Mouse (Mus musculus) hindbrain, embryonic 13.5 days (tissue): Measurements from ENCODE around the gene Slc4a3. TPM values are rescaled to one million over a fixed set of nuclear protein-coding genes. Genes with fewer than 3 reads are reported as not detected.
A peak's percentile ranks its signal among the peaks of the same experiment; 100 is the strongest.

Experiments
- ATAC-seq: fragments of 200-750 bp; cut with Nextera tagmentation; 2 replicates; pipeline ENCODE4 v1.8.0; 2017; ENCODE audit warnings: moderate TSS enrichment; ENCODE audit not compliant: low FRiP score
- H3K27ac ChIP-seq: fragments of 300-500 bp; sonication (generic); 2 replicates; pipeline ENCODE4 v1.5.1; 2015; ENCODE audit warnings: inconsistent platforms, mild to moderate bottlenecking, moderate library complexity
- H3K27me3 ChIP-seq: fragments of 300-500 bp; sonication (generic); 2 replicates; pipeline ENCODE4 v1.6.1; 2015; ENCODE audit warnings: mild to moderate bottlenecking, inconsistent platforms
- H3K36me3 ChIP-seq: fragments of 300-500 bp; sonication (generic); 2 replicates; pipeline ENCODE4 v1.6.1; 2015; ENCODE audit warnings: mild to moderate bottlenecking, inconsistent platforms
- H3K4me1 ChIP-seq: fragments of 300-500 bp; sonication (generic); replicated peaks from 2 replicates; pipeline ENCODE4 v1.6.1; 2015; ENCODE audit warnings: inconsistent platforms
- H3K4me2 ChIP-seq: fragments of 300-500 bp; sonication (generic); 2 replicates; pipeline ENCODE4 v1.6.1; 2015; ENCODE audit warnings: inconsistent platforms, mild to moderate bottlenecking, moderate library complexity
- H3K4me3 ChIP-seq: fragments of 300-500 bp; sonication (generic); 2 replicates; pipeline ENCODE4 v1.5.1; 2015; ENCODE audit warnings: mild to moderate bottlenecking, inconsistent platforms
- H3K9ac ChIP-seq: fragments of 300-500 bp; sonication (generic); 2 replicates; pipeline ENCODE4 v1.6.1; 2015; ENCODE audit warnings: mild to moderate bottlenecking, inconsistent platforms
- H3K9me3 ChIP-seq: fragments of 300-500 bp; sonication (generic); 2 replicates; pipeline ENCODE4 v1.6.1; 2016; ENCODE audit warnings: inconsistent platforms
- WGBS: fragments of 180-500 bp; shearing (Covaris S2); methylation state at CpG from one replicate; pipeline ENCODE4 v1.1.7; 2015; 5-methylcytosine and 5-hydroxymethylcytosine counted together
- polyA plus RNA-seq: library from polyadenylated mRNA; unstranded; fragments of >200 nt; fragmentation: Nextera tagmentation; extraction: Ambion mirVana; gene quantifications from 2 replicates; pipeline ENCODE4 v1.2.1, GENCODE M21; 2015

Gene Slc4a3
- polyA plus RNA-seq, 1 experiment from 2014 or later = 50.4 TPM

- H3K4me1 ChIP-seq = peaks cover 13% of the 10 kb centered on the region; the same call in 1 of the 2 replicates
- WGBS = 78% methylated on average over 6 of the region's 6 CpGs
- no peak overlapping the region for H3K9ac ChIP-seq
- H3K36me3 ChIP-seq = no peaks in the 10 kb centered on the region
- no peaks in the 10 kb centered on the region for H3K9me3 ChIP-seq
- H3K27me3 ChIP-seq = 0 out of 2 replicates have a peak, but pooled peaks cover 3% of the 10 kb centered on the region
- no peak for ATAC-seq
- H3K4me3 ChIP-seq = no peak overlapping the region
- no peak overlapping the region for H3K4me2 ChIP-seq
- H3K27ac ChIP-seq = no peak overlapping the region
Observed at GRCm38 (mm10) chr1:75570403-75570802, 24.3 kb downstream of the Slc4a3 start.

GRCm38 (mm10) chr1:75572776-75573175 is 26.7 kb downstream of the Slc4a3 start:
- ATAC-seq = no peak
- 66% methylated on average over 6 of the region's 6 CpGs for WGBS
- no peaks in the 10 kb centered on the region for H3K36me3 ChIP-seq
- 0 out of 2 replicates have a peak, but pooled peaks cover 3% of the 10 kb centered on the region for H3K27me3 ChIP-seq
- no peak overlapping the region for H3K27ac ChIP-seq
- no peaks in the 10 kb centered on the region for H3K9me3 ChIP-seq
- no peak overlapping the region for H3K4me3 ChIP-seq
- no peak overlapping the region for H3K9ac ChIP-seq
- H3K4me2 ChIP-seq = no peak overlapping the region
- H3K4me1 ChIP-seq = peaks cover 13% of the 10 kb centered on the region; the same call in 1 of the 2 replicates

- Histone ChIP-seq H3K4me2 (no peak overlapping the region), H3K4me3 (no peak overlapping the region), H3K27me3 (0 out of 2 replicates have a peak, but pooled peaks cover 3% of the 10 kb centered on the region), H3K9ac (no peak overlapping the region), H3K27ac (peak overlapping the region; percentile 55; the same call in 1 of the 2 replicates), H3K4me1 (peaks cover 13% of the 10 kb centered on the region; the same call in 1 of the 2 replicates), H3K9me3 (no peaks in the 10 kb centered on the region), H3K36me3 (no peaks in the 10 kb centered on the region)
- 89% methylated on average over 7 of the region's 7 CpGs for WGBS
- ATAC-seq = no peak
Observed at GRCm38 (mm10) chr1:75573715-75574114, 27.6 kb downstream of the Slc4a3 start.

- peak overlapping the region; percentile 55; the same call in 1 of the 2 replicates for H3K27ac ChIP-seq
- 0 out of 2 replicates have a peak, but pooled peaks cover 3% of the 10 kb centered on the region for H3K27me3 ChIP-seq
- peaks cover 13% of the 10 kb centered on the region; the same call in 1 of the 2 replicates for H3K4me1 ChIP-seq
- H3K36me3 ChIP-seq = no peaks in the 10 kb centered on the region
- H3K9me3 ChIP-seq = no peaks in the 10 kb centered on the region
- H3K9ac ChIP-seq = no peak overlapping the region
- no peak for ATAC-seq
- no peak overlapping the region for H3K4me3 ChIP-seq
- H3K4me2 ChIP-seq = no peak overlapping the region
- WGBS = 65% methylated on average over 17 of the region's 17 CpGs
Observed at GRCm38 (mm10) chr1:75574476-75575310, 28.6 kb downstream of the Slc4a3 start.

- no peak overlapping the region for H3K4me2 ChIP-seq
- H3K4me1 ChIP-seq = peaks cover 6% of the 10 kb centered on the region
- H3K27me3 ChIP-seq = no peaks in the 10 kb centered on the region
- H3K4me3 ChIP-seq = no peak overlapping the region
- ATAC-seq = no peak
- no peaks in the 10 kb centered on the region for H3K9me3 ChIP-seq
- H3K27ac ChIP-seq = peak overlapping the region; percentile 84
- H3K36me3 ChIP-seq = no peaks in the 10 kb centered on the region
- no peak overlapping the region for H3K9ac ChIP-seq
- WGBS = 29% methylated on average over 7 of the region's 7 CpGs
Observed at GRCm38 (mm10) chr1:75581936-75582624, 36.0 kb downstream of the Slc4a3 start.

- H3K4me1 ChIP-seq = peaks cover 6% of the 10 kb centered on the region
- H3K4me2 ChIP-seq = no peak overlapping the region
- no peak for ATAC-seq
- H3K27me3 ChIP-seq = no peaks in the 10 kb centered on the region
- peak overlapping the region; percentile 84 for H3K27ac ChIP-seq
- no peak overlapping the region for H3K9ac ChIP-seq
- WGBS = 53% methylated on average over 5 of the region's 5 CpGs
- no peaks in the 10 kb centered on the region for H3K9me3 ChIP-seq
- no peak overlapping the region for H3K4me3 ChIP-seq
- no peaks in the 10 kb centered on the region for H3K36me3 ChIP-seq
Observed at GRCm38 (mm10) chr1:75582625-75582956, 36.5 kb downstream of the Slc4a3 start.

GRCm38 (mm10) chr1:75583034-75583433 is 37.0 kb downstream of the Slc4a3 start:
- WGBS = 75% methylated on average over 10 of the region's 10 CpGs
- no peak for ATAC-seq

GRCm38 (mm10) chr1:75586791-75587190 is 40.7 kb downstream of the Slc4a3 start:
- H3K4me3 ChIP-seq = no peak overlapping the region
- H3K36me3 ChIP-seq = no peaks in the 10 kb centered on the region
- H3K4me1 ChIP-seq = peaks cover 14% of the 10 kb centered on the region
- WGBS = 95% methylated on average over 3 of the region's 3 CpGs
- ATAC-seq = no peak
- no peaks in the 10 kb centered on the region for H3K9me3 ChIP-seq
- H3K27ac ChIP-seq = no peak overlapping the region
- H3K4me2 ChIP-seq = no peak overlapping the region
- H3K27me3 ChIP-seq = 0 out of 2 replicates have a peak, but pooled peaks cover under 1% of the 10 kb centered on the region
- no peak overlapping the region for H3K9ac ChIP-seq

More at GRCm38 (mm10) chr1:75583034-75583433, 37.0 kb downstream of the Slc4a3 start:
- Histone ChIP-seq H3K9me3 (no peaks in the 10 kb centered on the region), H3K4me2 (no peak overlapping the region), H3K27me3 (no peaks in the 10 kb centered on the region), H3K4me1 (peaks cover 8% of the 10 kb centered on the region), H3K4me3 (no peak overlapping the region), H3K9ac (no peak overlapping the region), H3K36me3 (no peaks in the 10 kb centered on the region), H3K27ac (peak overlapping the region; percentile 84)

- Histone ChIP-seq H3K9me3 (no peaks in the 10 kb centered on the region), H3K4me1 (peaks cover 12% of the 10 kb centered on the region), H3K4me3 (no peak overlapping the region), H3K36me3 (no peaks in the 10 kb centered on the region), H3K27ac (no peak overlapping the region), H3K27me3 (0 out of 2 replicates have a peak, but pooled peaks cover 2% of the 10 kb centered on the region), H3K4me2 (no peak overlapping the region), H3K9ac (no peak overlapping the region)
- no peak for ATAC-seq
- 74% methylated on average over 12 of the region's 12 CpGs for WGBS
Observed at GRCm38 (mm10) chr1:75587738-75588719, 42.0 kb downstream of the Slc4a3 start.

GRCm38 (mm10) chr1:75588874-75589273 is 42.8 kb downstream of the Slc4a3 start:
- H3K9me3 ChIP-seq = no peaks in the 10 kb centered on the region
- no peak overlapping the region for H3K9ac ChIP-seq
- 0 out of 2 replicates have a peak, but pooled peaks cover 2% of the 10 kb centered on the region for H3K27me3 ChIP-seq
- H3K27ac ChIP-seq = no peak overlapping the region
- WGBS = 33% methylated on average over 7 of the region's 7 CpGs
- H3K4me2 ChIP-seq = no peak overlapping the region
- H3K4me1 ChIP-seq = peaks cover 12% of the 10 kb centered on the region
- no peaks in the 10 kb centered on the region for H3K36me3 ChIP-seq
- no peak overlapping the region for H3K4me3 ChIP-seq
- no peak for ATAC-seq

- Histone ChIP-seq H3K4me3 (no peak overlapping the region), H3K27me3 (0 out of 2 replicates have a peak, but pooled peaks cover 2% of the 10 kb centered on the region), H3K9ac (no peak overlapping the region), H3K4me2 (no peak overlapping the region), H3K9me3 (no peaks in the 10 kb centered on the region), H3K4me1 (peaks cover 17% of the 10 kb centered on the region), H3K36me3 (no peaks in the 10 kb centered on the region), H3K27ac (no peak overlapping the region)
- WGBS = 79% methylated on average over 2 of the region's 2 CpGs
- no peak for ATAC-seq
Observed at GRCm38 (mm10) chr1:75589983-75590382, 43.9 kb downstream of the Slc4a3 start.
